Mouse (Mus musculus): Measurements from ENCODE around the gene 2210408I21Rik.

DNA sequence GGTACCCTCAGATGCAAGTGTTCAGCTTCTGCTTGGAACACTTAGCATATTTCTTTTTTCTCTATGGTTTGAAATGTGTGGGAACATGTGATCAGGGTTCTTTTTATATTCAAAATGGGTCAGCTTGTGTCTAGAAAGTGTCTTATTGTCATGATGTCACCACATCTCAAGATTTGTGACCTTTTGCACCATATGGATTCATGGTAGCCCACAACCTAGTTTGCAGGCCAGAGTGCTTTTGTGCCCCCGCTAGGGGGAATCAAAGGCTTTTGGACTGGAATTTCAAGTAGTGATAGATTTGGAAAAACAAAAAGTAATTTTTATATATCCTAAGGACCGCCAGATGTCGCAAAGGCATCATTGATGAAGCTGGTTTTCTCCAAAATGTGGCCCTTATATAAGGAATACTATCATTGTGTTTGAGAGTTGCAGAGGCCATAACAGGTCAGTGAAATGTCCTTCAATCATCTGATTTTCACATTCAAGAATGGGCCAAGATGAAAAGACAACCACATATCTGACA lies 250.2 kb downstream of the 2210408I21Rik start:
- TF ChIP-seq CTCF (IDR thresholded peaks at IDR 0.05; ENCODE audit: insufficient read depth, low read depth, low read length), result no peak
- no peak for TF ChIP-seq POLR2A (IDR thresholded peaks at IDR 0.05; ENCODE audit: insufficient read depth, low read depth, low read length)
